Mouse (Mus musculus): ENCODE measurements around the gene Rnd1. TPM values are rescaled to one million over a fixed set of nuclear protein-coding genes. Genes with fewer than 3 reads are reported as not detected.

Gene Rnd1
- polyA plus RNA-seq, 1 experiment from 2014 or later: 9.7 TPM

- no peak for ATAC-seq (ENCODE audit: low FRiP score, low read depth)
- H3K4me1 ChIP-seq: peaks cover 69% of the 10 kb centered on the region
Measured at GRCm38 (mm10) chr15:98633822-98634470, 43.3 kb downstream of the Rnd1 start.

GRCm38 (mm10) chr15:98632921-98633320 lies 44.3 kb downstream of the Rnd1 start:
- H3K27ac ChIP-seq: 0 out of 2 replicates have a peak overlapping the region, but pooled peaks have one; percentile 42
- peaks cover 40% of the 10 kb centered on the region for H3K27me3 ChIP-seq (replicated peaks)
- no peaks in the 10 kb centered on the region for H3K9me3 ChIP-seq
- H3K9ac ChIP-seq: peak overlapping the region; percentile 92
- no peak for ATAC-seq (ENCODE audit: low FRiP score, low read depth)
- peaks cover 79% of the 10 kb centered on the region for H3K4me1 ChIP-seq
- peak overlapping the region; percentile 81 for H3K4me2 ChIP-seq (replicated peaks)
- no peaks in the 10 kb centered on the region; the same call in 1 of the 2 replicates for H3K36me3 ChIP-seq
- H3K4me3 ChIP-seq: peak overlapping the region; percentile 88
- 0% methylated on average over 4 of the region's 4 CpGs for WGBS

More at GRCm38 (mm10) chr15:98633822-98634470, 43.3 kb downstream of the Rnd1 start:
- peak overlapping the region; percentile 92 for H3K9ac ChIP-seq
- peak overlapping the region; percentile 87 for H3K27ac ChIP-seq
- H3K4me3 ChIP-seq: peak overlapping the region; percentile 88
- WGBS: 1% methylated on average over 24 of the region's 25 CpGs
- H3K36me3 ChIP-seq: no peaks in the 10 kb centered on the region; the same call in 1 of the 2 replicates
- H3K9me3 ChIP-seq: no peaks in the 10 kb centered on the region
- peaks cover 40% of the 10 kb centered on the region for H3K27me3 ChIP-seq (replicated peaks)
- peak overlapping the region; percentile 81 for H3K4me2 ChIP-seq (replicated peaks)

GRCm38 (mm10) chr15:98632107-98632744 lies 45.0 kb downstream of the Rnd1 start:
- Histone ChIP-seq H3K4me3 (peak overlapping the region; percentile 88), H3K27ac (peak overlapping the region; percentile 42), H3K9me3 (no peaks in the 10 kb centered on the region), H3K4me1 (peaks cover 72% of the 10 kb centered on the region), H3K9ac (peak overlapping the region; percentile 92), H3K4me2 (replicated peaks) (peak overlapping the region; percentile 81), H3K27me3 (replicated peaks) (peaks cover 43% of the 10 kb centered on the region), H3K36me3 (no peaks in the 10 kb centered on the region)
- 1% methylated on average over 23 of the region's 25 CpGs for WGBS
- 0 out of 2 replicates have a peak, but pooled peaks have one; percentile 21 for ATAC-seq (ENCODE audit: low FRiP score, low read depth)

- peaks cover 41% of the 10 kb centered on the region for H3K27me3 ChIP-seq (replicated peaks)
- no peaks in the 10 kb centered on the region for H3K36me3 ChIP-seq
- H3K4me1 ChIP-seq: peaks cover 65% of the 10 kb centered on the region
- H3K9me3 ChIP-seq: no peaks in the 10 kb centered on the region
- H3K9ac ChIP-seq: peak overlapping the region; percentile 92
- ATAC-seq (ENCODE audit: low FRiP score, low read depth): 0 out of 2 replicates have a peak, but pooled peaks have one; percentile 21
- WGBS: 1% methylated on average over 18 of the region's 18 CpGs
- no peak overlapping the region for H3K27ac ChIP-seq
- peak overlapping the region; percentile 88; the same call in 1 of the 2 replicates for H3K4me3 ChIP-seq
- peak overlapping the region; percentile 81 for H3K4me2 ChIP-seq (replicated peaks)
Measured at GRCm38 (mm10) chr15:98631493-98631892, 45.8 kb downstream of the Rnd1 start.

- Histone ChIP-seq H3K27ac (no peak within 1 kb of the TSS), H3K36me3 (no peaks in the 10 kb centered on the region), H3K4me3 (peak within 1 kb of the TSS; percentile 88; the same call in 1 of the 2 replicates), H3K9me3 (no peaks in the 10 kb centered on the region), H3K4me1 (peaks cover 55% of the 10 kb centered on the region), H3K27me3 (replicated peaks) (peaks cover 34% of the 10 kb centered on the region), H3K4me2 (replicated peaks) (peak within 1 kb of the TSS; percentile 81), H3K9ac (peak within 1 kb of the TSS; percentile 92; the same call in 1 of the 2 replicates)
- no peak for ATAC-seq (ENCODE audit: low FRiP score, low read depth)
- WGBS: 31% methylated on average over 4 of the region's 4 CpGs
Measured at GRCm38 (mm10) chr15:98630540-98630939, 46.7 kb downstream of the Rnd1 start, which contains the start of gene Cacnb3. Gene Cacnb3, plus strand, starts transcription at chr15:98630840.

GRCm38 (mm10) chr15:98629464-98629863 lies 47.8 kb downstream of the Rnd1 start:
- no peak for ATAC-seq (ENCODE audit: low FRiP score, low read depth)
- H3K4me1 ChIP-seq: peaks cover 48% of the 10 kb centered on the region

GRCm38 (mm10) chr15:98628589-98629254 lies 48.5 kb downstream of the Rnd1 start:
- no peak for ATAC-seq (ENCODE audit: low FRiP score, low read depth)
- H3K36me3 ChIP-seq: no peaks in the 10 kb centered on the region
- peak overlapping the region; percentile 53 for H3K4me2 ChIP-seq (replicated peaks)
- 8% methylated on average over 20 of the region's 20 CpGs for WGBS
- peak overlapping the region; percentile 32; the same call in 1 of the 2 replicates for H3K27ac ChIP-seq
- peaks cover 43% of the 10 kb centered on the region for H3K4me1 ChIP-seq
- H3K9ac ChIP-seq: peak overlapping the region; percentile 44
- no peak overlapping the region for H3K4me3 ChIP-seq
- no peaks in the 10 kb centered on the region for H3K9me3 ChIP-seq
- H3K27me3 ChIP-seq (replicated peaks): peaks cover 33% of the 10 kb centered on the region

More at GRCm38 (mm10) chr15:98629464-98629863, 47.8 kb downstream of the Rnd1 start:
- Histone ChIP-seq H3K36me3 (no peaks in the 10 kb centered on the region), H3K9me3 (no peaks in the 10 kb centered on the region), H3K4me3 (no peak overlapping the region), H3K4me2 (replicated peaks) (peak overlapping the region; percentile 53), H3K9ac (no peak overlapping the region), H3K27me3 (replicated peaks) (peaks cover 33% of the 10 kb centered on the region), H3K27ac (no peak overlapping the region)
- whole genome bisulfite sequencing: 44% methylated on average over 6 of the region's 6 CpGs

- H3K4me3 ChIP-seq: no peak overlapping the region
- H3K27me3 ChIP-seq (replicated peaks): peaks cover 20% of the 10 kb centered on the region; the same call in 1 of the 2 replicates
- no peak overlapping the region for H3K9ac ChIP-seq
- no peak for ATAC-seq (ENCODE audit: low FRiP score, low read depth)
- no peak overlapping the region for H3K27ac ChIP-seq
- no peaks in the 10 kb centered on the region for H3K36me3 ChIP-seq
- WGBS: 83% methylated on average over 7 of the region's 7 CpGs
- no peak overlapping the region for H3K4me2 ChIP-seq (replicated peaks)
- H3K4me1 ChIP-seq: peaks cover 22% of the 10 kb centered on the region
- no peaks in the 10 kb centered on the region for H3K9me3 ChIP-seq
Measured at GRCm38 (mm10) chr15:98626487-98627212, 50.6 kb downstream of the Rnd1 start.

GRCm38 (mm10) chr15:98626078-98626477 lies 51.2 kb downstream of the Rnd1 start:
- WGBS: 14% methylated on average over 8 of the region's 8 CpGs
- Histone ChIP-seq H3K36me3 (no peaks in the 10 kb centered on the region), H3K9ac (no peak overlapping the region), H3K4me3 (no peak overlapping the region), H3K4me2 (replicated peaks) (no peak overlapping the region), H3K27me3 (replicated peaks) (peaks cover 14% of the 10 kb centered on the region; the same call in 1 of the 2 replicates), H3K9me3 (no peaks in the 10 kb centered on the region), H3K27ac (no peak overlapping the region), H3K4me1 (peaks cover 17% of the 10 kb centered on the region)
- no peak for ATAC-seq (ENCODE audit: low FRiP score, low read depth)

- 0 out of 2 replicates have a peak, but pooled peaks cover 3% of the 10 kb centered on the region for H3K27me3 ChIP-seq (replicated peaks)
- peaks cover 4% of the 10 kb centered on the region for H3K4me1 ChIP-seq
- H3K4me2 ChIP-seq (replicated peaks): no peak overlapping the region
- no peak overlapping the region for H3K9ac ChIP-seq
- 54% methylated on average over 5 of the region's 5 CpGs for WGBS
- H3K36me3 ChIP-seq: no peaks in the 10 kb centered on the region
- no peak overlapping the region for H3K27ac ChIP-seq
- ATAC-seq (ENCODE audit: low FRiP score, low read depth): no peak
- H3K4me3 ChIP-seq: no peak overlapping the region
- H3K9me3 ChIP-seq: no peaks in the 10 kb centered on the region
Measured at GRCm38 (mm10) chr15:98623361-98623821, 53.9 kb downstream of the Rnd1 start.

- 21% methylated on average over 6 of the region's 6 CpGs for WGBS
- ATAC-seq (ENCODE audit: low FRiP score, low read depth): no peak
- 0 out of 2 replicates have a peak, but pooled peaks cover 3% of the 10 kb centered on the region for H3K27me3 ChIP-seq (replicated peaks)
Measured at GRCm38 (mm10) chr15:98622721-98623120, 54.5 kb downstream of the Rnd1 start.

More at GRCm38 (mm10) chr15:98622721-98623120, 54.5 kb downstream of the Rnd1 start:
- no peak overlapping the region for H3K4me3 ChIP-seq
- no peak overlapping the region for H3K27ac ChIP-seq
- no peaks in the 10 kb centered on the region for H3K36me3 ChIP-seq
- H3K4me2 ChIP-seq (replicated peaks): no peak overlapping the region
- no peaks in the 10 kb centered on the region for H3K9me3 ChIP-seq
- H3K4me1 ChIP-seq: no peaks in the 10 kb centered on the region
- H3K9ac ChIP-seq: no peak overlapping the region
